Mouse (Mus musculus) layer of hippocampus, postnatal 25 days (tissue): ENCODE results near the gene Htr6. TPM values are rescaled to one million over a fixed set of nuclear protein-coding genes. Genes with fewer than 3 reads are reported as not detected.

Source experiments
- DNase-seq, 2 experiments: peaks; one replicate each; pipeline ENCODE4 v3.0.0; 2022; ENCODE audit warnings: mixed read lengths in 2 of 2, low spot score in 1 of 2; ENCODE audit errors: extremely low spot score in 1 of 2
- total RNA-seq, 2 experiments: library from RNA; stranded (reverse); gene quantifications; 2 replicates each; pipeline ENCODE4 v1.2.3; 2021

The Htr6 gene
- total RNA-seq, 2 experiments from 2014 or later, result 7.2 to 7.5 TPM

DNA sequence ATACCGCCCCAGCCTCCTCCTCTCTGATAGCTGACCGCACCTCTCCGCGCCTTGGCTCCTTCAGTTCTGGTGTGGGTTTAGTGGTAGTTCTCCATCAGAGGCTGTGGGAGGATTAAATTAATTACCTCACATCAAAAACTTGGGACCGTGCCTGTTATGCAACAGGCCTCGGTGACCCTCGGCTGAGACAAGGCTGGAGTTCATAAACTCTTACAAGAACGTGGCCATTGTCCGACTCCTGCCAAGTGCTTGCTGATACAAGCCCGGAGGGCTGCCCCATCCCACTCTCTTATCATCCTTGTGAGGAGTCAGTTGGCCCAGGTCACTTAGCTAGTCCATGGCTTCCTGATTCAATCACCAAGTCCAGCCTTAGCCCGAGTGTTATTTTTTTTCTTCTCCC is 62.1 kb downstream of the Htr6 start:
- DNase-seq, result no peak

DNA sequence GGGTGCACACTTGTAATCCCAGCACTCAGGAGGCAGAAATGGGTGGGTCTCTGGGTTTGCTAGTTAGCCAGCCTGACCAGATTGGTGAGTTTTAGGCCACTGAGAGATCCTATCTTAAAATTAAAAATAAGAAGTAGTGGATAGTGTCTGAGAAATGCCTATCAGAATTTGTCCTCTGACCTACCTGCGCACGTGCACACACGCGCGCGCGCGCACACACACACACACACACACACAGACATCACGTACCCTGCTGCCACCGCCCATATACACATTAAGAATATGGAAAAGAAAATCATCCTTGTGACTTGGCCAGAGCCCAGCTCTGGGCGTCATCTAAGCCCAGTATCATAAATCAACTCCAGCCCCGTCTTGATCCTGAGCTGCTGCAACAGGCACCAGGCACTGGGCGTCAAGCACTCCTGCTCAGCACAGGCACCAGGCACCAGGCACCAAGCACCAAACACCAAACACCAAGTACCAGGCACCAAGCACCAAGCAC is 64.1 kb downstream of the Htr6 start:
- DNase-seq, result no peak

Other genes starting within 250 kb of the Htr6 start
- gene Pla2g5, start 212.1 kb downstream of the Htr6 start, total RNA-seq, result 1 to 10 TPM in 1 of 2 experiments, under 1 TPM in 1; 0.76 to 1.1 TPM
- not detected for gene Gm13030, start 201.6 kb downstream of the Htr6 start, total RNA-seq
- not detected for gene Pla2g2e, start 197.6 kb downstream of the Htr6 start, total RNA-seq
- 10 to 100 TPM in 1 of 2 experiments, 1 to 10 TPM in 1; 9.3 to 13.2 TPM for gene Otud3, start 161.6 kb downstream of the Htr6 start, total RNA-seq
- gene Rnf186, start 108.5 kb downstream of the Htr6 start, total RNA-seq, result not detected
- gene Tmco4, start 102.7 kb downstream of the Htr6 start, total RNA-seq, result 1 to 10 TPM; 2.8 to 3.5 TPM
- gene Nbl1, start 17.4 kb upstream of the Htr6 start, total RNA-seq, result 10 to 100 TPM; 75.6 to 90.6 TPM
- gene Minos1, start 55.5 kb upstream of the Htr6 start, total RNA-seq, result 100 to 1,000 TPM; 186 to 223 TPM
- 100 to 1,000 TPM; 444 to 476 TPM for gene Capzb, start 117.3 kb upstream of the Htr6 start, total RNA-seq
- 10 to 100 TPM; 11.6 to 12.3 TPM for gene Pqlc2, start 235.1 kb upstream of the Htr6 start, total RNA-seq
- 10 to 100 TPM; 30.5 to 37.9 TPM for gene Akr7a5, start 235.2 kb upstream of the Htr6 start, total RNA-seq